Mouse (Mus musculus) spleen, embryonic (tissue): ENCODE measurements around the gene Ilf2.

Experiments used
- CTCF ChIA-PET: fragments of 350-600 bp; sonication (Branson Sonifier 250); formaldehyde crosslinking; loops from one replicate; lab custom pipeline; 2022; lab: Charles Lee

Gene Ilf2

GRCm38 (mm10) chr3:90475831-90476611 is at the start of gene Ilf2:
Gene Ilf2, plus strand, starts transcription at chr3:90476126.
- CTCF ChIA-PET = interaction anchor here (0.7 kb wide), 1 partner anchor 55 kb away, joined by 13 read pairs; no protein-coding TSS in a partner anchor

GRCm38 (mm10) chr3:90427574-90427973 is 48.4 kb upstream of the Ilf2 start:
- CTCF ChIA-PET = no interaction called here

GRCm38 (mm10) chr3:90428186-90428585 is 47.7 kb upstream of the Ilf2 start:
- CTCF ChIA-PET = no interaction called here

- CTCF ChIA-PET = no interaction called here
Observed at GRCm38 (mm10) chr3:90429576-90429975, 46.4 kb upstream of the Ilf2 start.

GRCm38 (mm10) chr3:90432348-90432747 is 43.6 kb upstream of the Ilf2 start:
- CTCF ChIA-PET = no interaction called here

GRCm38 (mm10) chr3:90432811-90433219 is 43.1 kb upstream of the Ilf2 start:
- CTCF ChIA-PET = no interaction called here

GRCm38 (mm10) chr3:90433381-90434020 is 42.4 kb upstream of the Ilf2 start, which contains the start of gene Ints3:
Gene Ints3, minus strand, starts transcription at chr3:90433622.
- CTCF ChIA-PET = interaction anchor here (0.6 kb wide), 1 partner anchor 12 kb away, joined by 3 read pairs; no protein-coding TSS in a partner anchor

- CTCF ChIA-PET = interaction anchor here (0.6 kb wide), 1 partner anchor 12 kb away, joined by 3 read pairs; no protein-coding TSS in a partner anchor
Observed at GRCm38 (mm10) chr3:90434073-90434730, 41.7 kb upstream of the Ilf2 start.

- CTCF ChIA-PET = interaction anchor here (0.6 to 1.0 kb wide), 3 partner anchors 190 to 1721 kb away, joined by 3 read pairs; partner anchors contain the start of gene Rit1
Observed at GRCm38 (mm10) chr3:90437131-90437530, 38.8 kb upstream of the Ilf2 start.

- CTCF ChIA-PET = interaction anchor here (0.5 kb wide), 1 partner anchor 488 kb away, joined by 4 read pairs; no protein-coding TSS in a partner anchor
Observed at GRCm38 (mm10) chr3:90440756-90441155, 35.2 kb upstream of the Ilf2 start.

GRCm38 (mm10) chr3:90443977-90444376 is 31.9 kb upstream of the Ilf2 start:
- CTCF ChIA-PET = no interaction called here

GRCm38 (mm10) chr3:90445417-90446200 is 30.3 kb upstream of the Ilf2 start:
- CTCF ChIA-PET = interaction anchor here (0.7 kb wide), 1 partner anchor 12 kb away, joined by 3 read pairs; no protein-coding TSS in a partner anchor

- CTCF ChIA-PET = no interaction called here
Observed at GRCm38 (mm10) chr3:90446389-90447122, 29.4 kb upstream of the Ilf2 start.

- CTCF ChIA-PET = no interaction called here
Observed at GRCm38 (mm10) chr3:90447123-90447494, 28.8 kb upstream of the Ilf2 start.

GRCm38 (mm10) chr3:90448626-90449025 is 27.3 kb upstream of the Ilf2 start:
- CTCF ChIA-PET = no interaction called here

- CTCF ChIA-PET = no interaction called here
Observed at GRCm38 (mm10) chr3:90450874-90451273, 25.1 kb upstream of the Ilf2 start.

GRCm38 (mm10) chr3:90451396-90452095 is 24.4 kb upstream of the Ilf2 start:
- CTCF ChIA-PET = no interaction called here

GRCm38 (mm10) chr3:90454931-90455330 is 21.0 kb upstream of the Ilf2 start:
- CTCF ChIA-PET = no interaction called here

GRCm38 (mm10) chr3:90459727-90460126 is 16.2 kb upstream of the Ilf2 start:
- CTCF ChIA-PET = no interaction called here

- CTCF ChIA-PET = no interaction called here
Observed at GRCm38 (mm10) chr3:90460315-90460714, 15.6 kb upstream of the Ilf2 start.
